Mouse (Mus musculus) forebrain, embryonic 13.5 days (tissue): ENCODE results near the gene Vti1a. TPM values are rescaled to one million over a fixed set of nuclear protein-coding genes. Genes with fewer than 3 reads are reported as not detected.

ENCODE experiments used
- ATAC-seq: fragments of 200-750 bp; cut with Nextera tagmentation; 2 replicates; pipeline ENCODE4 v1.8.0; 2017
- H3K27ac ChIP-seq: fragments of 300-500 bp; sonication (generic); 2 replicates; pipeline ENCODE4 v1.5.1; 2015; ENCODE audit warnings: inconsistent platforms, mild to moderate bottlenecking, moderate library complexity
- H3K27me3 ChIP-seq: fragments of 300-500 bp; sonication (generic); 2 replicates; pipeline ENCODE4 v1.6.1; 2015; ENCODE audit warnings: mild to moderate bottlenecking, inconsistent platforms
- H3K36me3 ChIP-seq: fragments of 300-500 bp; sonication (generic); 2 replicates; pipeline ENCODE4 v1.6.1; 2015; ENCODE audit warnings: mild to moderate bottlenecking, inconsistent platforms; ENCODE audit not compliant: poor library complexity, severe bottlenecking
- H3K4me1 ChIP-seq: fragments of 300-500 bp; sonication (generic); 2 replicates; pipeline ENCODE4 v1.6.1; 2015; ENCODE audit warnings: inconsistent platforms
- H3K4me2 ChIP-seq: fragments of 300-500 bp; sonication (generic); 2 replicates; pipeline ENCODE4 v1.6.1; 2015; ENCODE audit warnings: inconsistent platforms, mild to moderate bottlenecking, moderate library complexity
- H3K4me3 ChIP-seq: fragments of 300-500 bp; sonication (generic); 2 replicates; pipeline ENCODE4 v1.5.1; 2015; ENCODE audit warnings: mild to moderate bottlenecking, inconsistent platforms
- H3K9ac ChIP-seq: fragments of 300-500 bp; sonication (generic); 2 replicates; pipeline ENCODE4 v1.6.1; 2015; ENCODE audit warnings: mild to moderate bottlenecking, inconsistent platforms
- H3K9me3 ChIP-seq: fragments of 300-500 bp; sonication (generic); replicated peaks from 2 replicates; pipeline ENCODE4 v1.6.1; 2016; ENCODE audit warnings: inconsistent platforms
- WGBS: fragments of 180-500 bp; shearing (Covaris S2); methylation state at CpG from one replicate; pipeline ENCODE4 v1.1.7; 2015; 5-methylcytosine and 5-hydroxymethylcytosine counted together
- polyA plus RNA-seq: library from polyadenylated mRNA; unstranded; fragments of >200 nt; fragmentation: Nextera tagmentation; extraction: Ambion mirVana; gene quantifications from 2 replicates; pipeline ENCODE4 v1.2.1, GENCODE M21; 2015

Gene Vti1a
- polyA plus RNA-seq, 1 experiment from 2014 or later, result 25.8 TPM

DNA sequence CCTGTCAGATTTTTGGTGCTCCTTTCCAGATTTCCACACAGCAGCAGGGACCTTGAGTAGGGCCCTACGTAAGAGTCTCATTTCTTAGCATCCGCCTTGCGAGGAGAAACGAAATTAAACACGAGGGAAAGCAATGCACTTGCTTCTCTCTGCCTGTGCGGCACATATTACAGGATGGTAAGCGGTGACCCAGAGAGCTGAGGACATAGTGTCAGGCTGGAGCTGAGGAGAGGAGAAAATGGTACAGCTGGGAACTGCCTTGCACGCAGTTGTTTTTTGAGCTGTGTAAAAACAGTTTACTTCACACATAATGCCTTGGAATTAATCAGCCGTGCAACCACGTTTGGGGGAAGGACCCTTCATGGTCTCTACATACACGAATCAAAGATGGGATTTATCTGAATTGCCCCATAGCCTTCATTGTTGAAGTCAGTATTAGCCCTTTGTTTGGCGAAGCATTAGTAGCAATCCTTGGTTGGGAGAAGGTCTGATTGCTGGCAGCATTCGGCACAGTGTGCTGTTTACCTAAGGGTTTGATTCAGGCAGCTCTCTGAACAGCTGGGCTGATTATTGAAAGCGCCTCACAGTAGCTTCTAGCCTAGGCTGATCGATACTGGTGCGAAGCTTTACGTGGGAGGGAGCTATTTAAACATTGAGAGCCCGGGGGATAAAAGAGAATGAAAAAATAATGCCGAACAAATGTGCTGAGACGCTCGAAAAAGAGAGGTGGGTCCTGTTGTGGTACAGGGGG, 153.4 kb downstream of the Vti1a start:
- Histone ChIP-seq H3K4me1 (peaks cover 12% of the 10 kb centered on the region), H3K27me3 (no peaks in the 10 kb centered on the region), H3K4me2 (peak overlapping the region; percentile 21; the same call in 1 of the 2 replicates), H3K36me3 (no peaks in the 10 kb centered on the region), H3K9ac (peak overlapping the region; percentile 30; the same call in 1 of the 2 replicates), H3K27ac (no peak overlapping the region), H3K4me3 (no peak overlapping the region), H3K9me3 (no peaks in the 10 kb centered on the region)
- 41% methylated on average over 21 of the region's 21 CpGs for WGBS
- ATAC-seq, result 0 out of 2 replicates have a peak, but pooled peaks have one; percentile 51

DNA sequence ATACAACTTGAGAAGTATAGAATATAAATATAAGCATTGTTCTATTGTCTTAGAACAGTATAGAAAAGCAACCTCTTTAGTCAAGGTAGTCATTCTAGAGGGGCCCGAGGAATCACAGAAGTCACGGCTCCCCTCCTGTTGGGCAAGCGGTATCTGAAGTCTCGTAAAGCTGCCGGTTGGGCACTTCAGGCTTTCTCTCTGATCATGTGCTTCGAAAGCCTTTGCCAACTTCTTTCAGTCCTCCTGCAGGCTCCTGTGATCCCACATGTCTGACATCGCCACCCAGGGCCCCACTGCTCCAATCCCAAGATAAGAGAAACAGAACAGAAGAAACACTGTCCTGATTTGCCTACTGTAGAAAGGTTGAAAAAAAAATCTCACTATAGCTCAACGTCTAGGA, 156.5 kb downstream of the Vti1a start:
- no peak overlapping the region for H3K9ac ChIP-seq
- WGBS, result 71% methylated on average over 8 of the region's 8 CpGs
- no peaks in the 10 kb centered on the region for H3K27me3 ChIP-seq
- no peak for ATAC-seq
- H3K36me3 ChIP-seq, result no peaks in the 10 kb centered on the region
- no peak overlapping the region for H3K4me3 ChIP-seq
- H3K27ac ChIP-seq, result no peak overlapping the region
- H3K9me3 ChIP-seq, result no peaks in the 10 kb centered on the region
- H3K4me2 ChIP-seq, result no peak overlapping the region
- peaks cover 12% of the 10 kb centered on the region for H3K4me1 ChIP-seq

DNA sequence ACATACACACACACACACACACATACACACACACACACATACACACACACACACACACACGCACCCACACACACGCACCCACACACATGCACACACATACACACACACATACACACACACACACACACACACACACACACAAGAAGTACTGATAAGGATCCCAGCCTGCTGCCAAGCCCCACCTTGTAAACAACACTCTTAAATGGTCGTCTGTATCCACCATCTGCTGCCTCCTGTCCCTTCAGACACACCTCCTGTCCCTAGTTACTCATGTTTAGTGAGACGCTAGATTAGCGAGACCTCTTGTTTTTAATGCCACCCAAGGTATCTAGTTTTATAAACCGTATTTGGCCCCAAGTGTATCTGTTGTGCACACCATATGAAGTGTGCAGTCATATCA, 158.1 kb downstream of the Vti1a start:
- Histone ChIP-seq H3K4me3 (no peak overlapping the region), H3K9ac (no peak overlapping the region), H3K9me3 (no peaks in the 10 kb centered on the region), H3K27me3 (no peaks in the 10 kb centered on the region), H3K4me1 (peaks cover 7% of the 10 kb centered on the region), H3K27ac (no peak overlapping the region), H3K4me2 (no peak overlapping the region), H3K36me3 (no peaks in the 10 kb centered on the region)
- no peak for ATAC-seq
- 77% methylated on average over 6 of the region's 6 CpGs for WGBS

DNA sequence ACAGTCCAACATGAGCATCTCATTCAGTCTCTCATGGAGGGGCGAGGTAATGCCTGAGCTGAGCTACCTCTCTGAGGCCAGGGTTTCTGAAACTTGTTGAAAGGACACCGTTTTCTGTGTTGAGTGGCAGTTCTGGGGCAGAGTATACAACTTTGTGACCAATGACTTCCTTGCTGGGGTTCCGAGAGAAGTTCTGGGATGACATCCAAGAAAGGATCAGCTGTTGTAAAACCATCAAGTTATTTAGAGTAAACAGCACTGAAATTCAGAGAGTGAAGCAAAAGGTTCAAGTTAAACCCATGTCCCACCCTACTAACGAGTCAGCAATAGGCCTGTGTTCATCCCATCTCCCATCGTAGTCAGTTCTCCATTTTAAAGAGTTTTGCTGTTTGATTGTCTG, 164.4 kb downstream of the Vti1a start:
- Histone ChIP-seq H3K27me3 (0 out of 2 replicates have a peak, but pooled peaks cover 3% of the 10 kb centered on the region), H3K36me3 (no peaks in the 10 kb centered on the region), H3K9me3 (no peaks in the 10 kb centered on the region), H3K27ac (no peak overlapping the region), H3K9ac (no peak overlapping the region), H3K4me3 (no peak overlapping the region), H3K4me1 (peaks cover 21% of the 10 kb centered on the region), H3K4me2 (no peak overlapping the region)
- WGBS, result 72% methylated on average over 5 of the region's 5 CpGs
- no peak for ATAC-seq

DNA sequence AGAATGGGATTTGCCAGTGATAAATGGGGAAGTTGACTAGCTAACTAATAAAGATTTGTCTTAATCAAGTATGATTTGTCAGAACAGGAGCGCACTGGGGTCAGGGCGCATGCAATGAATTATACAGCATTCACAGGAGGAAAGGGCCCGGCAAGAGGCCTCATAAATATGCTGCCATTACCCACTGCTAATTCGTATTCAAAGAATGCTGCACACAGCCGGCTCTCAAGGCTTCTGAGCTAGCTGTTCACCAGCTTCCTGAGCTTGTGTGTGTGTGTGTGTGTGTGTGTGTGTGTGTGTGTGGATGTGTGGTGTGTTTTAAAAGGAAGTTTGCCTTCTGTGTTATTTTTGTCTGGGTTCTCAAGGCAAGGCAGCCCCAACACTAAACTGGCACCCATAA, 165.2 kb downstream of the Vti1a start:
- Histone ChIP-seq H3K27me3 (0 out of 2 replicates have a peak, but pooled peaks cover 3% of the 10 kb centered on the region), H3K4me3 (no peak overlapping the region), H3K36me3 (no peaks in the 10 kb centered on the region), H3K27ac (peak overlapping the region; percentile 66), H3K4me2 (no peak overlapping the region), H3K9me3 (no peaks in the 10 kb centered on the region), H3K4me1 (peaks cover 21% of the 10 kb centered on the region), H3K9ac (no peak overlapping the region)
- ATAC-seq, result peak; percentile 75
- WGBS, result 16% methylated on average over 5 of the region's 5 CpGs

DNA sequence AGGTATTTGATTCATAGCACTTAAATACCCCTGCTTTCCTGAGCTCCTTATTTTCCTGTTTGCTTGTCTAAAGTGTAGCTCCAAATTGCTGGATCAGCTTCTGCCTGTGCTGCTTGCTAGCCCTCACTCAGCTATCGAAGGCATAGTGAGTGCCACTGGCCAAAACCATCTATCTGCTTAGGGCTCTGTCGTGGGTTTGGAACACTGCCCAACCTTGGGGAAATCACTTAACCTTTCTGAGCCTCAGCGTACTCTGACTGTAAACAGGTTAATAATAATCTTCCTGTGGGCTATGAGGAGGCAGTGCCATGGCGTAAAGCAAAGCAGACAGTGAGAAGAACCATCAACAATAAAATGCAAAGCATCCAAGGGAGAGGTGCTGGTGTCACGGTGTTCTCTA, 167.4 kb downstream of the Vti1a start:
- H3K4me1 ChIP-seq, result peaks cover 21% of the 10 kb centered on the region
- no peak overlapping the region for H3K4me2 ChIP-seq
- 0 out of 2 replicates have a peak, but pooled peaks cover 3% of the 10 kb centered on the region for H3K27me3 ChIP-seq
- no peak overlapping the region for H3K4me3 ChIP-seq
- no peaks in the 10 kb centered on the region for H3K9me3 ChIP-seq
- no peak overlapping the region for H3K9ac ChIP-seq
- no peaks in the 10 kb centered on the region for H3K36me3 ChIP-seq
- no peak overlapping the region for H3K27ac ChIP-seq
- no peak for ATAC-seq
- WGBS, result 67% methylated on average over 5 of the region's 5 CpGs

DNA sequence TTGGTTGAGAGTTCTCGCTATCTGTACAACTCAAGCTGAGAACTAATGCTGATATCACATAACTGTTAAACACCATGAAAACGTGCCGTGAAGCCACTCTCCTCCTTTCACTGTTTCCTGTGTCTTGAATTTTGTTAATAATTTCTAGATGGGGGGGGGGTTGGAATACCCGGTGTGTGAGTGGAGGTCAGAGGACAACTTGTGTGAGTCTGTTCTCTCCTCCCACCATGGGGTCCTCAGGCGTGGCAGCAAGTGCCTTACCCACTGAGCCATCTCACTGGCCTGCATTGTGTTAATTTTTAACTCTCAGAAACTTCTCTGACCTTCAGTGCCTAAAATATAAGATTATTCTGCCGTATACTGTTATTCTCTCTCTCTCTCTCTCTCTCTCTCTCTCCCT, 168.5 kb downstream of the Vti1a start:
- Histone ChIP-seq H3K36me3 (no peaks in the 10 kb centered on the region), H3K4me3 (no peak overlapping the region), H3K4me2 (no peak overlapping the region), H3K27ac (no peak overlapping the region), H3K4me1 (peaks cover 21% of the 10 kb centered on the region), H3K9me3 (no peaks in the 10 kb centered on the region), H3K27me3 (0 out of 2 replicates have a peak, but pooled peaks cover 3% of the 10 kb centered on the region), H3K9ac (no peak overlapping the region)
- 86% methylated on average over 6 of the region's 6 CpGs for WGBS
- ATAC-seq, result no peak

DNA sequence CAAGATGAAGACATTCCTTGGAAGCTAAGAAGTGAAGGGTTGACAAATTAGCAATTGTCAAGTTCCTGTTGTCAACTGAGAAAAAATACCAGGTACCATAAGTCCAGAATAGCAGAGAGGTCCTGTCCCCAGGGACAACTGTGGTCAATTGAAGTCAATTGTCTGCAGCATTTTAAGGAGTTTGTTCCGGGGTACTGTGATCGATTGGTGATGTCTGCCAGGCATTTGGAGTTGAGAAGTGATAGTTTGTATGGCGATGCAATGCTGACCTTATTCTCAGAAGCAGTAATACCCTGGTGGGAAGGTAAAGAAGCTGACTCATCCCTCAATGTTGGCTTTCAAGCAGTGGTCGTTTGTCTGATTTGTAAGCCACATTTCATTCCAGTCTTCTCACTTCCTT, 170.4 kb downstream of the Vti1a start:
- H3K27ac ChIP-seq, result no peak overlapping the region
- no peak for ATAC-seq
- no peak overlapping the region for H3K9ac ChIP-seq
- WGBS, result 84% methylated on average over 4 of the region's 4 CpGs
- H3K36me3 ChIP-seq, result no peaks in the 10 kb centered on the region
- H3K4me3 ChIP-seq, result no peak overlapping the region
- H3K4me1 ChIP-seq, result peaks cover 15% of the 10 kb centered on the region
- no peak overlapping the region for H3K4me2 ChIP-seq
- 0 out of 2 replicates have a peak, but pooled peaks cover 3% of the 10 kb centered on the region for H3K27me3 ChIP-seq
- no peaks in the 10 kb centered on the region for H3K9me3 ChIP-seq

DNA sequence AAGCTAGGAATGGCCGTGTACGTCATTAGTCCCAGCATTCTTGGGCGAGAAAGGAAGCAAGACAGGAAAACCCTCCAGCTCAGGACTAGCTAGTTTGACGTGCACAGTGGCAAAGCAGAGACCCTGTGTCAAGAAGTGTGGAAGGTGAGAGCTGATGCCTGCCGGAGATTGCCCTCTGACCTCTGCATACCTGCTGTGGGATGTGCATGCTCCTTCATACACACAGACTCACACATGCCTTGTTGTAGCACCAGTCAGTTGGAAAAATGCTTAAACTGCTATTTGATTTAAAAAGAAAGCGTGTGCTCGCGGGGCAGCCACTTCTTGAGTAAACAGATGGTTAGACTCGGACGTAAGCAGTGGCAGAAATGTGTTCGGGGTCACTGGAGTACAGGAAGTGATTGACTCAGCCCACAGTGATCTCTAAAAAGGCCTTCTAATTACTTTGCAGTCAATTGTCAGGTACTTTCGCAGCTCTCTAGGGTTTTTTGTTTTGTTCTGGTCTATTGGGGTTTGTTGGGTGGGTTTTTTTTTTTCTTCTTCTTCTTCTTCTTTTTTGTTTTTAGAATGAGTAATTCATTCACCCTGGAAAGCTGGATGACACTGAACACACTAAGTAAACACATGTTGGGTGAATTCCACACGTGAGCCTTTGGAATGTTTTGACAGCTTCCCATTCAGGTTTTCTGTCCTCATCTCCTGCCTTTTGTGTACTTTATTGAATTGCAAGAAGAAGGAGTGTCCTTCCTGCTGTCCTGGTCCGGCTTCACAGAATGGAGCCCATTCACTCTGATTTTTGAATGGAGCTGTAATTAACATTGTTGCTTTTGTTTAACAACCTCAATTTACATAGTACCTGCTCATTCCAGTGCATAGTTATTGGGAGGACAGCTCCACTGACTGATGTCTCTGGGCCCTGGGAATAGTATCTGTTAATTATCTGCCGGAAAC, 175.3 kb downstream of the Vti1a start:
- 16% methylated on average over 15 of the region's 15 CpGs for WGBS

DNA sequence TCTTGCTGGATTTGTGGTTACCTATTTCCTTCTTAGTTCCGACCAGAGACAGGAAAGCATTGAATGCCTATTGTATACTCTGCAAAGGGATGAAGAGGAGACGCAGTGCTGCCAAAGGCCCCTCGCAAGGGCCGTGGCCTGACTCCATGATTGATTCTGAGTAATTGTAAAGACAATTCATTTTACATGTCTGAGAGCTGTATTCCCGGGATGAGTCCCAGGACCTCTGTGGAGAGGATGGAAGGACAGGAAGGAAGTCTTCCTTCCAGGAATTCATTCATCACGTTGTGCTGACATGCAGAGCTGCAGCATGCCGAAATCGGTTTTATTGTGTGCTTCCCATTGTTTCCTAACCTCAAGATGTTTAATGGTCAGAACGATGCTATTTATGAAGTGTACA, 180.2 kb downstream of the Vti1a start:
- H3K27ac ChIP-seq, result no peak overlapping the region
- H3K9ac ChIP-seq, result no peak overlapping the region
- no peak overlapping the region for H3K4me3 ChIP-seq
- WGBS, result 69% methylated on average over 9 of the region's 9 CpGs
- ATAC-seq, result no peak
- peaks cover 21% of the 10 kb centered on the region for H3K4me1 ChIP-seq
- no peak overlapping the region for H3K4me2 ChIP-seq
- peaks cover 31% of the 10 kb centered on the region for H3K27me3 ChIP-seq
- H3K36me3 ChIP-seq, result no peaks in the 10 kb centered on the region
- no peaks in the 10 kb centered on the region for H3K9me3 ChIP-seq

More for the DNA sequence above, 175.3 kb downstream of the Vti1a start:
- Histone ChIP-seq H3K4me1 (peaks cover 19% of the 10 kb centered on the region), H3K9ac (no peak overlapping the region), H3K27ac (no peak overlapping the region), H3K36me3 (no peaks in the 10 kb centered on the region), H3K4me2 (peak overlapping the region; percentile 17; the same call in 1 of the 2 replicates), H3K9me3 (no peaks in the 10 kb centered on the region), H3K27me3 (peaks cover 25% of the 10 kb centered on the region), H3K4me3 (no peak overlapping the region)
- no peak for ATAC-seq

DNA sequence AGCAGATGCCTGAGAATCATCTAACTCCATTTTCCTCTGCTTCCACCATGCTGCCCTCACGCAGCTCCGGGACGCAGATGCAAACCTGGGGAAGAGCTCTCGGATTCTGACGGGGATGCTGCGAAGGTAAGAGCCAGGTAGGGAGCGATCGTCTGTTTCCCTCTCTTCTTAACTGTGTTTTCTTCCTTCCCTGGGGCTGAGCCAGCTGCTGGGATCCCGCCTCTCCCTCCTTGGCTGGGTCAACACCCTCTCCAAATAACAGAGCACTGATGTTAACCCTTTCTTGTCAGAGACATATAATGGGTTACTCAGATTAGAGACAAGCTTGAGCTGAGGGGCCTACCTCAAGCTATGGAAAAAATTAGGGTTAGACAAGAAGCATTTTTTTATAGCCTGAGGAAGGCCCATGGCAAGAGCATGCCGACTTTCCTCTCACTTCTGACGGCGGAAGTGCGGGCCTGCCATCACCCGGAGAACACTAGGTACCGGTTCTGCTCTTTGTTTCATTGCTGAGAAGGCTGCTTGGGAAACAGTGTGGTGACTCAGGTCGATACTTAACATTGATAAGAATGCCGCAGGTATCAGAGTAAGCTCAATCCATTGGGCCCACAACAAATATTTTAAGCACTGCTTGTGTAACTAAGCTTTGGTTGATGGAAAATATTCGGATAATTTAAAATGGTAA, 183.2 kb downstream of the Vti1a start:
- H3K4me3 ChIP-seq, result no peak overlapping the region
- no peak overlapping the region for H3K9ac ChIP-seq
- no peaks in the 10 kb centered on the region for H3K36me3 ChIP-seq
- 71% methylated on average over 18 of the region's 18 CpGs for WGBS
- peaks cover 6% of the 10 kb centered on the region for H3K4me1 ChIP-seq
- no peaks in the 10 kb centered on the region for H3K9me3 ChIP-seq
- peaks cover 20% of the 10 kb centered on the region for H3K27me3 ChIP-seq
- no peak overlapping the region for H3K27ac ChIP-seq
- ATAC-seq, result no peak
- H3K4me2 ChIP-seq, result no peak overlapping the region
